Mouse (Mus musculus): ENCODE results near the gene Sycp2l.

DNA sequence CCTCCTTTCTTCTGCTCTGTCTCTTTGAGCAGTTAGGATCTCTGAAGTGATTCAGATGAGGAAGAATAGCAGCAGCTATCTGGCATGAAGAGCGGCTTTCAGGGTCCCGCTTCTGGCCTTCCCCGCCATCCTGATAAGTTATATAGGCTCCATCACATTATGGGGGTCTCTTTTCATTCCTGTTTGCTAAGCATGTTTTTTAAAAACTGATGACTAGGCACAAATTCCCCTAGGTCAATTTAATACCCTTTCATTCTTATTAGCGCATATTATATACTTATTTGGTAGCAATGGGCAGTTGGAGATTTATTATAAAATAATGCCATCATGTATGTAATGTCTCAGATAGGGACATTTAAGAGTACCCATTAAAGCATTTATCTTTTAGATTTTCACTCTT, 46.5 kb upstream of the Sycp2l start:
- no peak for TF ChIP-seq POLR2A (IDR thresholded peaks at IDR 0.05; ENCODE audit: borderline replicate concordance, extremely low read depth, insufficient read depth, insufficient read length, poor library complexity, severe bottlenecking)
- no peak for TF ChIP-seq CTCF (IDR thresholded peaks at IDR 0.05; ENCODE audit: borderline replicate concordance, extremely low read depth, insufficient read depth, insufficient read length)

All from brain, embryonic 14.5 days (tissue).